Mouse (Mus musculus): ENCODE data around the gene Msi2. TPM values are rescaled to one million over a fixed set of nuclear protein-coding genes. Genes with fewer than 3 reads are reported as not detected.

The Msi2 gene
- polyA plus RNA-seq, 1 experiment, result 14.2 TPM

GRCm38 (mm10) chr11:88348056-88348455 lies 370.3 kb downstream of the Msi2 start:
- H3K27ac ChIP-seq (ENCODE audit: insufficient read depth, low read length), result no peak overlapping the region
- no peaks in the 10 kb centered on the region for H3K4me1 ChIP-seq (ENCODE audit: control insufficient read depth, insufficient read depth, insufficient read length)
- no peak for DNase-seq (ENCODE audit: low read depth in 1 of 2, low spot score in 2 of 2)
- H3K27me3 ChIP-seq (ENCODE audit: control insufficient read depth, insufficient read depth, low read length), result no peaks in the 10 kb centered on the region
- 86% methylated on average over 3 of the region's 3 CpGs for WGBS
- H3K36me3 ChIP-seq (ENCODE audit: control insufficient read depth, insufficient read depth, low read length), result peaks cover 3% of the 10 kb centered on the region
- TF ChIP-seq POLR2A (IDR thresholded peaks at IDR 0.05; ENCODE audit: low read depth, low read length) (no peak), CTCF (IDR thresholded peaks at IDR 0.05; ENCODE audit: extremely low read depth, insufficient read depth, insufficient read length, insufficient replicate concordance) (no peak)
- no peak overlapping the region for H3K4me3 ChIP-seq (ENCODE audit: extremely low read depth, insufficient read depth, insufficient read length)

GRCm38 (mm10) chr11:88346066-88346465 lies 372.2 kb downstream of the Msi2 start:
- WGBS, result 86% methylated on average over 5 of the region's 5 CpGs
- no peak for DNase-seq (ENCODE audit: low read depth in 1 of 2, low spot score in 2 of 2)
- no peak overlapping the region for H3K27ac ChIP-seq (ENCODE audit: insufficient read depth, low read length)
- no peak overlapping the region for H3K4me3 ChIP-seq (ENCODE audit: extremely low read depth, insufficient read depth, insufficient read length)
- TF ChIP-seq POLR2A (IDR thresholded peaks at IDR 0.05; ENCODE audit: low read depth, low read length) (no peak), CTCF (IDR thresholded peaks at IDR 0.05; ENCODE audit: extremely low read depth, insufficient read depth, insufficient read length, insufficient replicate concordance) (no peak)
- H3K27me3 ChIP-seq (ENCODE audit: control insufficient read depth, insufficient read depth, low read length), result no peaks in the 10 kb centered on the region
- H3K4me1 ChIP-seq (ENCODE audit: control insufficient read depth, insufficient read depth, insufficient read length), result no peaks in the 10 kb centered on the region
- peaks cover 3% of the 10 kb centered on the region for H3K36me3 ChIP-seq (ENCODE audit: control insufficient read depth, insufficient read depth, low read length)

- DNase-seq (ENCODE audit: low read depth in 1 of 2, low spot score in 2 of 2), result no peak
- 92% methylated on average over 3 of the region's 3 CpGs for WGBS
- TF ChIP-seq POLR2A (IDR thresholded peaks at IDR 0.05; ENCODE audit: low read depth, low read length) (no peak), CTCF (IDR thresholded peaks at IDR 0.05; ENCODE audit: extremely low read depth, insufficient read depth, insufficient read length, insufficient replicate concordance) (no peak)
- Histone ChIP-seq H3K4me1 (ENCODE audit: control insufficient read depth, insufficient read depth, insufficient read length) (no peaks in the 10 kb centered on the region), H3K4me3 (ENCODE audit: extremely low read depth, insufficient read depth, insufficient read length) (no peak overlapping the region), H3K36me3 (ENCODE audit: control insufficient read depth, insufficient read depth, low read length) (0 out of 2 replicates have a peak, but pooled peaks cover 2% of the 10 kb centered on the region), H3K27me3 (ENCODE audit: control insufficient read depth, insufficient read depth, low read length) (no peaks in the 10 kb centered on the region), H3K27ac (ENCODE audit: insufficient read depth, low read length) (no peak overlapping the region)
Observed at GRCm38 (mm10) chr11:88337926-88338325, 380.4 kb downstream of the Msi2 start.

GRCm38 (mm10) chr11:88334893-88335292 lies 383.4 kb downstream of the Msi2 start:
- H3K4me1 ChIP-seq (ENCODE audit: control insufficient read depth, insufficient read depth, insufficient read length), result no peaks in the 10 kb centered on the region
- H3K27me3 ChIP-seq (ENCODE audit: control insufficient read depth, insufficient read depth, low read length), result no peaks in the 10 kb centered on the region
- no peaks in the 10 kb centered on the region for H3K36me3 ChIP-seq (ENCODE audit: control insufficient read depth, insufficient read depth, low read length)
- H3K27ac ChIP-seq (ENCODE audit: insufficient read depth, low read length), result no peak overlapping the region
- no peak overlapping the region for H3K4me3 ChIP-seq (ENCODE audit: extremely low read depth, insufficient read depth, insufficient read length)
- WGBS, result 89% methylated on average over 5 of the region's 5 CpGs
- TF ChIP-seq POLR2A (IDR thresholded peaks at IDR 0.05; ENCODE audit: low read depth, low read length) (no peak), CTCF (IDR thresholded peaks at IDR 0.05; ENCODE audit: extremely low read depth, insufficient read depth, insufficient read length, insufficient replicate concordance) (no peak)
- no peak for DNase-seq (ENCODE audit: low read depth in 1 of 2, low spot score in 2 of 2)

GRCm38 (mm10) chr11:88332309-88332934 lies 385.9 kb downstream of the Msi2 start:
- Histone ChIP-seq H3K4me3 (ENCODE audit: extremely low read depth, insufficient read depth, insufficient read length) (no peak overlapping the region), H3K27me3 (ENCODE audit: control insufficient read depth, insufficient read depth, low read length) (no peaks in the 10 kb centered on the region), H3K27ac (ENCODE audit: insufficient read depth, low read length) (no peak overlapping the region), H3K4me1 (ENCODE audit: control insufficient read depth, insufficient read depth, insufficient read length) (no peaks in the 10 kb centered on the region), H3K36me3 (ENCODE audit: control insufficient read depth, insufficient read depth, low read length) (no peaks in the 10 kb centered on the region)
- DNase-seq (ENCODE audit: low read depth in 1 of 2, low spot score in 2 of 2), result no peak
- WGBS, result 93% methylated on average over 8 of the region's 8 CpGs
- no peak for TF ChIP-seq CTCF (IDR thresholded peaks at IDR 0.05; ENCODE audit: extremely low read depth, insufficient read depth, insufficient read length, insufficient replicate concordance)
- no peak for TF ChIP-seq POLR2A (IDR thresholded peaks at IDR 0.05; ENCODE audit: low read depth, low read length)

- H3K27ac ChIP-seq (ENCODE audit: insufficient read depth, low read length), result no peak overlapping the region
- no peaks in the 10 kb centered on the region for H3K27me3 ChIP-seq (ENCODE audit: control insufficient read depth, insufficient read depth, low read length)
- no peaks in the 10 kb centered on the region for H3K36me3 ChIP-seq (ENCODE audit: control insufficient read depth, insufficient read depth, low read length)
- no peak overlapping the region for H3K4me3 ChIP-seq (ENCODE audit: extremely low read depth, insufficient read depth, insufficient read length)
- WGBS, result 88% methylated on average over 8 of the region's 8 CpGs
- H3K4me1 ChIP-seq (ENCODE audit: control insufficient read depth, insufficient read depth, insufficient read length), result no peaks in the 10 kb centered on the region
- DNase-seq (ENCODE audit: low read depth in 1 of 2, low spot score in 2 of 2), result no peak
- TF ChIP-seq CTCF (IDR thresholded peaks at IDR 0.05; ENCODE audit: extremely low read depth, insufficient read depth, insufficient read length, insufficient replicate concordance), result no peak
- no peak for TF ChIP-seq POLR2A (IDR thresholded peaks at IDR 0.05; ENCODE audit: low read depth, low read length)
Observed at GRCm38 (mm10) chr11:88331722-88332121, 386.6 kb downstream of the Msi2 start.

- no peak for DNase-seq (ENCODE audit: low read depth in 1 of 2, low spot score in 2 of 2)
- WGBS, result 88% methylated on average over 11 of the region's 11 CpGs
- Histone ChIP-seq H3K27me3 (ENCODE audit: control insufficient read depth, insufficient read depth, low read length) (no peaks in the 10 kb centered on the region), H3K27ac (ENCODE audit: insufficient read depth, low read length) (no peak overlapping the region), H3K36me3 (ENCODE audit: control insufficient read depth, insufficient read depth, low read length) (no peaks in the 10 kb centered on the region), H3K4me3 (ENCODE audit: extremely low read depth, insufficient read depth, insufficient read length) (no peak overlapping the region), H3K4me1 (ENCODE audit: control insufficient read depth, insufficient read depth, insufficient read length) (no peaks in the 10 kb centered on the region)
- TF ChIP-seq POLR2A (IDR thresholded peaks at IDR 0.05; ENCODE audit: low read depth, low read length) (no peak), CTCF (IDR thresholded peaks at IDR 0.05; ENCODE audit: extremely low read depth, insufficient read depth, insufficient read length, insufficient replicate concordance) (no peak)
Observed at GRCm38 (mm10) chr11:88330799-88331198, 387.5 kb downstream of the Msi2 start.
